Mouse (Mus musculus) layer of hippocampus, postnatal 14 days (tissue): ENCODE data around the gene Aldh3b3. TPM values are rescaled to one million over a fixed set of nuclear protein-coding genes. Genes with fewer than 3 reads are reported as not detected.

Experiments used
- total RNA-seq, 2 experiments: library from RNA; stranded (reverse); gene quantifications; 2 replicates each; pipeline ENCODE4 v1.2.3; 2021

Aldh3b3 gene
- total RNA-seq, 2 experiments from 2014 or later = not detected

Other genes starting within 250 kb of the Aldh3b3 start
- 10 to 100 TPM; 59.0 to 61.5 TPM for gene Kmt5b, start 191.2 kb upstream of the Aldh3b3 start, total RNA-seq
- gene Chka, start 106.9 kb upstream of the Aldh3b3 start, total RNA-seq = 100 to 1,000 TPM in 1 of 2 experiments, 10 to 100 TPM in 1; 98.8 to 100 TPM
- 10 to 100 TPM; 15.4 to 20.2 TPM for gene Tcirg1, start 51.5 kb upstream of the Aldh3b3 start, total RNA-seq
- 100 to 1,000 TPM; 130 TPM for gene Ndufs8, start 45.9 kb upstream of the Aldh3b3 start, total RNA-seq
- gene Aldh3b1, start 28.8 kb upstream of the Aldh3b3 start, total RNA-seq = 1 to 10 TPM; 2.8 TPM
- 10 to 100 TPM; 17.1 to 18.1 TPM for gene Unc93b1, start 23.5 kb upstream of the Aldh3b3 start, total RNA-seq
- 1 to 10 TPM in 1 of 2 experiments, under 1 TPM in 1; 0.98 to 1.9 TPM for gene Aldh3b2, start 13.7 kb downstream of the Aldh3b3 start, total RNA-seq
- gene Acy3, start 27.9 kb downstream of the Aldh3b3 start, total RNA-seq = 1 to 10 TPM; 2.0 to 2.3 TPM
- not detected for gene Tbx10, start 34.1 kb downstream of the Aldh3b3 start, total RNA-seq
- gene Nudt8, start 41.9 kb downstream of the Aldh3b3 start, total RNA-seq = 10 to 100 TPM; 12.3 to 12.5 TPM
- gene Gm49405, start 42.0 kb downstream of the Aldh3b3 start, total RNA-seq = 1 to 10 TPM; 1.5 to 2.2 TPM
- gene Doc2g, start 44.7 kb downstream of the Aldh3b3 start, total RNA-seq = 1 to 10 TPM; 2.3 to 3.0 TPM
- gene Ndufv1, start 54.2 kb downstream of the Aldh3b3 start, total RNA-seq = 100 to 1,000 TPM; 234 to 250 TPM
- gene Gstp1, start 79.3 kb downstream of the Aldh3b3 start, total RNA-seq = 100 to 1,000 TPM; 264 to 267 TPM
- 10 to 100 TPM; 25.9 to 48.3 TPM for gene Gstp2, start 87.4 kb downstream of the Aldh3b3 start, total RNA-seq
- gene Gstp3, start 100.9 kb downstream of the Aldh3b3 start, total RNA-seq = not detected
- not detected for gene Cabp2, start 122.9 kb downstream of the Aldh3b3 start, total RNA-seq
- gene Cdk2ap2, start 138.5 kb downstream of the Aldh3b3 start, total RNA-seq = 10 to 100 TPM; 25.0 to 34.1 TPM
- 100 to 1,000 TPM; 192 to 214 TPM for gene Pitpnm1, start 141.4 kb downstream of the Aldh3b3 start, total RNA-seq
- 10 to 100 TPM; 73.9 to 83.2 TPM for gene Aip, start 167.2 kb downstream of the Aldh3b3 start, total RNA-seq
- gene Gpr152, start 181.1 kb downstream of the Aldh3b3 start, total RNA-seq = not detected
- not detected for gene Cabp4, start 185.4 kb downstream of the Aldh3b3 start, total RNA-seq
- gene Coro1b, start 190.0 kb downstream of the Aldh3b3 start, total RNA-seq = 100 to 1,000 TPM in 1 of 2 experiments, 10 to 100 TPM in 1; 91.1 to 102 TPM
- gene Ptprcap, start 195.0 kb downstream of the Aldh3b3 start, total RNA-seq = 1 to 10 TPM in 1 of 2 experiments, under 1 TPM in 1; 0.99 to 2.5 TPM
- 10 to 100 TPM; 32.6 to 40.9 TPM for gene Rps6kb2, start 204.7 kb downstream of the Aldh3b3 start, total RNA-seq
- 1 to 10 TPM; 4.0 to 4.9 TPM for gene Carns1, start 216.8 kb downstream of the Aldh3b3 start, total RNA-seq
- gene Tbc1d10c, start 232.6 kb downstream of the Aldh3b3 start, total RNA-seq = 1 to 10 TPM in 1 of 2 experiments, under 1 TPM in 1; 0.74 to 1.8 TPM
- 100 to 1,000 TPM; 281 TPM for gene Ppp1ca, start 233.4 kb downstream of the Aldh3b3 start, total RNA-seq
- 1 to 10 TPM; 6.6 to 6.7 TPM for gene Rad9a, start 243.0 kb downstream of the Aldh3b3 start, total RNA-seq